Mouse (Mus musculus): Measurements from ENCODE around the gene Rundc3a. TPM values are rescaled to one million over a fixed set of nuclear protein-coding genes. Genes with fewer than 3 reads are reported as not detected.

Rundc3a gene
- total RNA-seq, 2 experiments from 2014 or later: 329 to 332 TPM

DNA sequence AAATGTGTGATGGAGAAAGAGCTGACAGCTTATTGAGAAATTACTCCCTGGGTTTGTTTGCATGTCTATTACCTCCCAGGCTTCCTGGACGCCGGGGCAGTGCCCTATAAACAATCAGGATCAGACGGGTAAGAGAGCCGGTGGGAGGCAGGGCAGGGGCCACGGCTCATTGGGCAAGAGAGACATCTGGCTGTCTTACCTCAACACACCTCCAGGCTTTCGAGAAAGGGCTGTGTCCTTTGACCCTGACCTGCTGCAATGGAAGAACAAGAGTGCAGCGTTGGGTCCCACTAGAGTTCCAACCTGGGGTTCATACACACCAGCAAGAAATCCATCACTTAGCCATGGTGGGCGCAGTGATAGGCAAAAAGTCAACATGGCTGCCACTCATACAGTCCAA lies 28.4 kb downstream of the Rundc3a start:
- DNase-seq (ENCODE audit: extremely low spot score in 1 of 2, low spot score in 2 of 2): peak in 1 of 2 experiments; percentile 11
- intact Hi-C loops (cut with DNase I): no loop called here

GRCm38 (mm10) chr11:102424666-102425065 lies 31.5 kb downstream of the Rundc3a start:
- intact Hi-C loops (cut with DNase I): no loop called here
- peak in 1 of 2 experiments; percentile 18 for DNase-seq (ENCODE audit: extremely low spot score in 1 of 2, low spot score in 2 of 2)

GRCm38 (mm10) chr11:102425555-102426316 lies 32.5 kb downstream of the Rundc3a start:
- intact Hi-C loops (cut with DNase I): no loop called here
- peak in 1 of 2 experiments; percentile 10 for DNase-seq (ENCODE audit: extremely low spot score in 1 of 2, low spot score in 2 of 2)

- intact Hi-C loops (cut with DNase I): no loop called here
- DNase-seq (ENCODE audit: extremely low spot score in 1 of 2, low spot score in 2 of 2): peak in 1 of 2 experiments; percentile 13
These were observed 35.9 kb downstream of the Rundc3a start for GRCm38 (mm10) chr11:102428981-102429540.

DNA sequence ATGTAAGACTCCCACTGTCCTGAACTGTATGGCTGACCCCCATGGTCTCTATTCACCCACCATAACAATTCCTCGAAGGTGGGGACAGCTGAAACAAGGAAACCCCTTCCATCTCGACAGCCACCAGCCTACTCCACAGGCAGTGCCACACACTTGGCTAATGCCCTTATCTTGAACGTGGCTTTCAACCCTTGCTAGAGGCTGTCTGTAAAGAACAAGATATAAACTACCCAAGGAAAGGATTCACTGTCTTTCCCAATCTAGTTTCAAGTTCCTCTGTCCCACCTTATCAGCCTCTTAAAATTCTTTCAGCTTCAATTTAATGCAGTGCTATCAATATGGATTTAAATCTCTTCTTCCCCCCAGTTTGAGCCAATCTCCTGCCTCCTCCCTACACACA lies 36.3 kb downstream of the Rundc3a start:
- DNase-seq (ENCODE audit: extremely low spot score in 1 of 2, low spot score in 2 of 2): peak in 1 of 2 experiments; percentile 10
- intact Hi-C loops (cut with DNase I): no loop called here

DNA sequence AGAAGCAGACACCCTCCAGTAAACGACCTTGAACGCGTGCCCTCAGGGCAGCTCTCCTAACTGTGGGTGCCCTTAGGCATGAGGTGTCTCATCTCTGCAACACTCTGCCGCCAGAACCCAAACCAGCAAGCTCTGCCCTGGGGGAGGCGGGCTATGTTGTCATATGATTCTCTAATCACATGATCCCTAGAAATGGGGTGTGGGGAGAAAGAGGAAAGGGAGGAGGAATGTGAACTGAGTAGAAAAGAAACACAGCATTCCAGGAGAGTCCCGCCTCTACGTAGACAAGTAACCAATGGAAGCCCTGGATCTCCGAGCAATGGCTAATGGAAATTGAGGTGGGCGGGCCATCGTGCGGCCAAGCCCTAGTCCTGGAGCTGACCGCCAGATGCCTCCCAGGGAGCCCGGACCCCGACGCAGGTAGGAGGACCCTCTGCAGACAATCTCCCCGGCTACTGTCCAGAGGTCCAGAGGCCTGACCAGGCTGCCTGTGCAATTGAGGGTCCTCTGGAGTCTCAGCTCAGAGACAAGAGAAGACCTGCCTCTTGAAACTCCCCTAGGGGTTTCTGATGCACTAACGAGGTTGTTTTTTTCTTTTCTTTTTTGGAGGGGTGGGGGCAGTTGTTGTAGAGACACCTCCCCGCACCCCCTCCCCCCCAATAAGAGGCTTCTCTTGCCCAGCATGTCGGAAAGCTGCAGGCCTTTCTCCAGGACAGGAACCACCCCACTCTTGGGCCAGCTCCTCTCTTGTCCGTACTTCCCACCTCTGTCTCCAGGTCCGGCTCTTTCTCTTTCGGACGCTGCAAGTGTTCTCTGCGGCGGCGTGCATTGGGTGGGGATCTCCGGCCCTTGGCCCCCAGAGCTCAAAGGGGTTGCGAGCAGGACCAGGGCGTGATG lies 37.2 kb downstream of the Rundc3a start, which contains the start of gene Grn:
Gene Grn, plus strand, starts transcription at position 195 of the 897 bp plus-strand sequence.
- intact Hi-C loops (cut with DNase I): loop anchor here (2.0 kb wide), 1 partner anchor 122 kb away; no protein-coding TSS in a partner anchor
- peak; percentile 92 to 94 for DNase-seq (ENCODE audit: extremely low spot score in 1 of 2, low spot score in 2 of 2)

DNA sequence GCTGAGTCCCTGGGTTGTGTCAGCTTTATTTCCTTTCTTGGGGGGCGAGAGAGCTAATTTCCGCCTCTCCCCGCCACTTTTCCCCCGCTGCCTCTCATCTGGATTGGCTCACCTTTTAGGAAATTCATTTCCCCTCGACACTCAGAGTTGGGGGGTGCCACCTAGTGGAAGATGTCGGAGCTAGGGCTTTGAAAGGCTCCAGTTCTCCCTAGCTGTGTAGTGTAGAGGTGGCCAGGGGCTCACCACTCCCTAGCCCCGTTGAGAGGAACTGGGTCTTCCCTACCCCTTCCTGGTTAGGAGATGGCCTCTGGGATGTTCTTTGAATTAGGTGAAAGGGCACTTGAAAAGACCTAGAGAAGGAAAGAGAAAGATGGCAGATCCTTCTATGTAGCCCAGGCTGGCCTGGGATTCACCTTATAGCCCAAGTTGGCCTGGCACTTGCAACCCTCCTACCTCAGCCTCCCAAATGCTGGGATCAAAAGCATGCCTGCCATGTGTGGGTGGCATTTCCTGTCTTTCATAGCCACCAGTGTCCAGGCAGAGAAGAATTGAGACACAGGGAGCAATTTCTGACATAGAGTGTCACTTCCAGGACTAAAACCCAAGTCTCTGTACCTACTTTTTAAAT lies 37.9 kb downstream of the Rundc3a start:
- intact Hi-C loops (cut with DNase I): loop anchor here (2.0 kb wide), 1 partner anchor 122 kb away; no protein-coding TSS in a partner anchor
- DNase-seq (ENCODE audit: extremely low spot score in 1 of 2, low spot score in 2 of 2): peak in 1 of 2 experiments; percentile 83

DNA sequence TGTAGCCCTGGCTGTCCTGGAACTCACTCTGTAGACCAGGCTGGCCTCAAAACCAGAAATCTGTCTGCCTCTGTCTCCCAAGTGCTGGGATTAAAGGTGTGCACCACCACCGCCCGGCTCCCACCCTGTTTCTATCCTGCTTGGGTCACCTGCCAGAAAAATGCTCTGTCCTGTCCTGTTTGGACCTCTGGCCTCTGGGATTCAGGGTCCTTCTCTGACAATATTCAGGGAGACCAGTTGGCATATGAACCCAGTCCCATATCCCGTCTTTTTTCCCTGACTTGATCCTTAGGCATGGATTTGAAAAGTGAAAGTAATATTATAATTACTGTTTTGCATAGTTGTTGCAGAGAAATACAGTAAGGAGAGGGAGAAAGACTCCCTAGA lies 38.5 kb downstream of the Rundc3a start:
- peak in 1 of 2 experiments; percentile 29 for DNase-seq (ENCODE audit: extremely low spot score in 1 of 2, low spot score in 2 of 2)
- intact Hi-C loops (cut with DNase I): loop anchor here (2.0 kb wide), 1 partner anchor 123 kb away; no protein-coding TSS in a partner anchor

DNA sequence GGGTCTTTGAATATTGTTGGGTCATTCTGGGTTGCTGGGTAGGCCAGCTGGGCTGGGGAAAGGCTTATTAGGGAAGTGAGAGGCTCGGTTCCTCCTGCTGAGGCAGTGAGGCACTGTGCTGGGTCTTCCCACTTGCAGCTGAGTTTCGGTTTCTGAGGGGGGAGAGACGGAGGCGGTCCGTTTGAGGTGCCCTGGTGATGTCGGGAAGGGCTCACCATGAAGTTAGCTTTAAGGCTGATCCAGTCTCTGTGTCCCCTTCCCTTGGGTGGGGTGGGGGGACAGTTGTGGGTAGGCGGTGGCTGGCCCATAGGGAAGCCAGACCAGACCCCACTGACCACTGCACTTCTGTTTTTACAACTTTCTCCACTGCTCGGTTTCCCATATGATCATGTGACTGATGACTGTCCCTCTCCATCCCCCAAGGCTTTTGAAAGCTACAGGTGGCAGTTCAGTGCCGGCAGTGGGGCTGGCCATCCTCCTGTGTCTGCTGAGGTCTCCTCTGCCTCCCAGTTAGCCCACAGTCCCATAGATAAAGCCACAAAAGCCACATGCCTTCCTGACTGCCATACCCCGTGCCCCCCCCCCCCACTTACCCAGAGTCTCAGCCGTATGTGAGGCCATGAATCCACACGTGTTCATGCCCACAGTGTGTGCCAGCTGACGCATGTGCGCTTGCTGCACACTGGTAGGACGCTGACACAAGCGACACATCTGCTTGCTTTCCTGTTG lies 39.1 kb downstream of the Rundc3a start:
- intact Hi-C loops (cut with DNase I): no loop called here
- peak in 1 of 2 experiments; percentile 45 for DNase-seq (ENCODE audit: extremely low spot score in 1 of 2, low spot score in 2 of 2)

GRCm38 (mm10) chr11:102432896-102433295 lies 39.7 kb downstream of the Rundc3a start:
- DNase-seq (ENCODE audit: extremely low spot score in 1 of 2, low spot score in 2 of 2): peak in 1 of 2 experiments; percentile 44
- intact Hi-C loops (cut with DNase I): no loop called here

DNA sequence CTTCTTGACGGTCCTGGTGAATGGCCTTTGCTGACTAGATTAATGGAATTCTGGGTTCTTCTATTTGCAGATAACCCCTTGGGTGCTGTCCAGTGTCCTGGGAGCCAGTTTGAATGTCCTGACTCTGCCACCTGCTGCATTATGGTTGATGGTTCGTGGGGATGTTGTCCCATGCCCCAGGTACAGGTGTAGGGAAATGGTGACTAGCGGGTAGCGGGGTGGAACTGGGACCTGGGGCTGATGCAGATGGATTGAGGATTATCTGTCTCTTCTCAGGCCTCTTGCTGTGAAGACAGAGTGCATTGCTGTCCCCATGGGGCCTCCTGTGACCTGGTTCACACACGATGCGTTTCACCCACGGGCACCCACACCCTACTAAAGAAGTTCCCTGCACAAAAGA lies 40.7 kb downstream of the Rundc3a start:
- DNase-seq (ENCODE audit: extremely low spot score in 1 of 2, low spot score in 2 of 2): peak in 1 of 2 experiments; percentile 27
- intact Hi-C loops (cut with DNase I): no loop called here

DNA sequence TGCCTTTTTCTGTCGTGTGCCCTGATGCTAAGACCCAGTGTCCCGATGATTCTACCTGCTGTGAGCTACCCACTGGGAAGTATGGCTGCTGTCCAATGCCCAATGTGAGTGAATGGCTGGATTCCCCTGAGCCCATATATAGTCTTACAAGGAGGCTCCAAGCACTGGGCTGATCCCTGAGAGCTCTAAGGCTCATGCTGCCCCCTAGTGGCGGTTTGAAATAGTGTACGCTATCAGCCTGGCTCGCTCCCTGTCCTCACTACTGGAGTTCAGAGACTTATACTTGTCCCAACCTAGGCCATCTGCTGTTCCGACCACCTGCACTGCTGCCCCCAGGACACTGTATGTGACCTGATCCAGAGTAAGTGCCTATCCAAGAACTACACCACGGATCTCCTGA lies 41.2 kb downstream of the Rundc3a start:
- peak; percentile 86 to 89 for DNase-seq (ENCODE audit: extremely low spot score in 1 of 2, low spot score in 2 of 2)
- intact Hi-C loops (cut with DNase I): no loop called here

DNA sequence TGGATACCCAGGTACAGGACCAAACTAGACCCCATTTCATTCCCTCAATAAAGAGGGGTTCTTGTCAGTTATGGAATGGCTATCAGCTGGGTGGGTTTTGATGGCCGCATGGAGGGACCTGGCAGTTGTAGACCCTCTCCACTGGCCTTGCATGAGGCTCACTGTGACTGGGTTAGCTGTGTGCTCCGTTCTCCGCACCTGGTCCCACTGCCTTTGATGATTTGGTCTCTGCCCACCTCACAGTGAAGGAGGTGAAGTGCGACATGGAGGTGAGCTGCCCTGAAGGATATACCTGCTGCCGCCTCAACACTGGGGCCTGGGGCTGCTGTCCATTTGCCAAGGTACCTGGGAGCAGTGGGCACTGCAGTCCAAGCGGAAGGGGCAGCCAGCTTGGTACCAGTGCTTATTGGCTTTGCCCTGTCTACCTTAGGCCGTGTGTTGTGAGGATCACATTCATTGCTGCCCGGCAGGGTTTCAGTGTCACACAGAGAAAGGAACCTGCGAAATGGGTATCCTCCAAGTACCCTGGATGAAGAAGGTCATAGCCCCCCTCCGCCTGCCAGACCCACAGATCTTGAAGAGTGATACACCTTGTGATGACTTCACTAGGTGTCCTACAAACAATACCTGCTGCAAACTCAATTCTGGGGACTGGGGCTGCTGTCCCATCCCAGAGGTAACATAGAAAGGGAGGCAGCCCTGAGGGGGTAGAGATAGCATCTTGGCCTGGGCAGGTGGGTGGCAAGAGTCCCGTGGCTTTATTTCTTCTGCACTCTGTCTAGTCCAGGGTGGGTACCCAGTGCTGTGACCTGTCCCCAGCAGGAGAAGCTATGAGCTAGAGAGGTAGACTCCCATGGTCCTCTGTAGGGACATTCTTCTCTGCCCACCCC lies 41.9 kb downstream of the Rundc3a start:
- intact Hi-C loops (cut with DNase I): loop anchor here (5.0 kb wide), 1 partner anchor 33 kb away; no protein-coding TSS in a partner anchor
- peak in 1 of 2 experiments; percentile 42 for DNase-seq (ENCODE audit: extremely low spot score in 1 of 2, low spot score in 2 of 2)

GRCm38 (mm10) chr11:102435754-102436470 lies 42.7 kb downstream of the Rundc3a start:
- intact Hi-C loops (cut with DNase I): loop anchor here (5.0 kb wide), 1 partner anchor 34 kb away; no protein-coding TSS in a partner anchor
- DNase-seq (ENCODE audit: extremely low spot score in 1 of 2, low spot score in 2 of 2): peak in 1 of 2 experiments; percentile 70

DNA sequence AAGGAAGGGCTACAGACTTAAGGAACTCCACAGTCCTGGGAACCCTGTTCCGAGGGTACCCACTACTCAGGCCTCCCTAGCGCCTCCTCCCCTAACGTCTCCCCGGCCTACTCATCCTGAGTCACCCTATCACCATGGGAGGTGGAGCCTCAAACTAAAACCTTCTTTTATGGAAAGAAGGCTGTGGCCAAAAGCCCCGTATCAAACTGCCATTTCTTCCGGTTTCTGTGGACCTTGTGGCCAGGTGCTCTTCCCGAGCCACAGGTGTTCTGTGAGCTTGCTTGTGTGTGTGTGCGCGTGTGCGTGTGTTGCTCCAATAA lies 43.2 kb downstream of the Rundc3a start:
- no peak for DNase-seq (ENCODE audit: extremely low spot score in 1 of 2, low spot score in 2 of 2)
- intact Hi-C loops (cut with DNase I): loop anchor here (5.0 kb wide), 1 partner anchor 34 kb away; no protein-coding TSS in a partner anchor
